Mouse (Mus musculus) CH12.LX (cell line): ENCODE measurements around the gene Hsdl1. TPM values are rescaled to one million over a fixed set of nuclear protein-coding genes. Genes with fewer than 3 reads are reported as not detected.

ENCODE experiments used
- DNase-seq: peaks from one replicate; pipeline ENCODE4 v3.0.0-alpha.2; 2013; ENCODE audit errors: extremely low read depth
- H3K27ac ChIP-seq: 2 replicates; pipeline ENCODE4 v1.5.1; 2012; ENCODE audit warnings: low read depth, mild to moderate bottlenecking, control low read depth, moderate library complexity; ENCODE audit not compliant: insufficient read depth
- H3K27me3 ChIP-seq: replicated peaks from 2 replicates; pipeline ENCODE3; 2012; ENCODE audit warnings: inconsistent platforms
- H3K36me3 ChIP-seq, 2 experiments: replicated peaks in 1 of 2; 2 replicates each; pipeline versions ENCODE3 to v1.6.1; 2012; ENCODE audit warnings: inconsistent platforms in 1 of 2, low read length in 1 of 2, mild to moderate bottlenecking in 1 of 2, mixed read lengths in 1 of 2, moderate library complexity in 1 of 2; ENCODE audit not compliant: control insufficient read depth in 1 of 2, insufficient read depth in 1 of 2
- H3K4me1 ChIP-seq, 2 experiments: 2 replicates each; pipeline ENCODE4 v1.6.1; 2012; ENCODE audit warnings: inconsistent platforms in 1 of 2, moderate library complexity in 1 of 2; ENCODE audit not compliant: insufficient read depth in 2 of 2, control insufficient read depth in 1 of 2
- H3K4me2 ChIP-seq: 2 replicates; pipeline ENCODE4 v1.6.1; 2012; ENCODE audit warnings: low read depth, mild to moderate bottlenecking, control low read depth; ENCODE audit not compliant: poor library complexity, insufficient read depth, severe bottlenecking
- H3K4me3 ChIP-seq, 3 experiments: fragments of 150-350 bp in 1 of 3; sonication (generic) in 1 of 3; replicated peaks in 1 of 3; 2 replicates each; pipeline versions ENCODE3 to v1.5.1; 2011 to 2012; ENCODE audit warnings: low read depth in 2 of 3, low read length in 2 of 3, mild to moderate bottlenecking in 2 of 3, moderate library complexity in 2 of 3, control low read depth in 1 of 3, improper control_type of control experiment in 1 of 3, inconsistent platforms in 1 of 3, mixed read lengths in 1 of 3; ENCODE audit not compliant: poor library complexity in 1 of 3
- H3K79me2 ChIP-seq: replicated peaks from 2 replicates; pipeline ENCODE4 v1.6.1; 2012; ENCODE audit warnings: mild to moderate bottlenecking, moderate library complexity; ENCODE audit not compliant: control insufficient read depth, poor library complexity, insufficient read depth, severe bottlenecking; ENCODE audit errors: extremely low read depth
- H3K9ac ChIP-seq: 2 replicates; pipeline ENCODE4 v1.6.1; 2012; ENCODE audit warnings: low read depth, mild to moderate bottlenecking, control low read depth, moderate library complexity; ENCODE audit not compliant: insufficient read depth
- H3K9me3 ChIP-seq: replicated peaks from 2 replicates; pipeline ENCODE3; 2012; ENCODE audit warnings: low read length, inconsistent platforms, mixed read lengths
- CHD1 ChIP-seq: IDR thresholded peaks from 2 replicates; pipeline ENCODE4 v1.6.1; 2012; ENCODE audit warnings: low read depth, low read length, improper control_type of control experiment, inconsistent platforms
- ELF1 ChIP-seq: IDR thresholded peaks from 2 replicates; pipeline ENCODE4 v1.6.1; 2014; ENCODE audit warnings: low read depth, mild to moderate bottlenecking, inconsistent platforms, low read length, improper control_type of control experiment
- EP300 ChIP-seq: IDR thresholded peaks from 2 replicates; pipeline ENCODE4 v1.6.1; 2011; ENCODE audit warnings: low read length, improper control_type of control experiment
- IRF4 ChIP-seq: IDR thresholded peaks from 2 replicates; pipeline ENCODE4 v1.6.1; 2014; ENCODE audit warnings: low read depth, mild to moderate bottlenecking, inconsistent platforms, low read length, improper control_type of control experiment
- MAX ChIP-seq: IDR thresholded peaks from 2 replicates; pipeline ENCODE4 v1.6.1; 2011; ENCODE audit warnings: low read length, improper control_type of control experiment
- MAZ ChIP-seq: IDR thresholded peaks from 2 replicates; pipeline ENCODE4 v1.6.1; 2012; ENCODE audit warnings: low read depth, mild to moderate bottlenecking, inconsistent platforms, low read length, improper control_type of control experiment, moderate library complexity
- MEF2A ChIP-seq: IDR thresholded peaks from 2 replicates; pipeline ENCODE4 v1.6.1; 2014; ENCODE audit warnings: low read depth, mild to moderate bottlenecking, inconsistent platforms, low read length, improper control_type of control experiment, borderline replicate concordance
- MXI1 ChIP-seq: IDR thresholded peaks from 2 replicates; pipeline ENCODE4 v1.6.1; 2011; ENCODE audit warnings: mild to moderate bottlenecking, low read depth, low read length, improper control_type of control experiment
- NELFE ChIP-seq: IDR thresholded peaks from 2 replicates; pipeline ENCODE4 v1.6.1; 2011; ENCODE audit warnings: low read depth, low read length, improper control_type of control experiment
- PAX5 ChIP-seq: IDR thresholded peaks from 2 replicates; pipeline ENCODE4 v1.6.1; 2012; ENCODE audit warnings: low read length, inconsistent platforms, mixed read lengths
- POLR2A ChIP-seq: IDR thresholded peaks from 2 replicates; pipeline ENCODE4 v1.6.1; 2011; ENCODE audit warnings: low read depth, mild to moderate bottlenecking, improper control_type of control experiment, low read length
- RAD21 ChIP-seq: IDR thresholded peaks from 2 replicates; pipeline ENCODE4 v1.6.1; 2011; ENCODE audit warnings: low read depth, mild to moderate bottlenecking, low read length, improper control_type of control experiment, moderate library complexity
- SMC3 ChIP-seq: IDR thresholded peaks from 2 replicates; pipeline ENCODE4 v1.6.1; 2011; ENCODE audit warnings: low read depth, low read length, improper control_type of control experiment
- UBTF ChIP-seq: IDR thresholded peaks from 2 replicates; pipeline ENCODE4 v1.6.1; 2012; ENCODE audit warnings: low read depth, mild to moderate bottlenecking, inconsistent platforms, low read length, improper control_type of control experiment, moderate library complexity
- USF2 ChIP-seq: conservative IDR thresholded peaks from 2 replicates; pipeline ENCODE4 v1.6.1; 2011; ENCODE audit warnings: low read depth, low read length, improper control_type of control experiment
- ZKSCAN1 ChIP-seq: IDR thresholded peaks from 2 replicates; pipeline ENCODE4 v1.6.1; 2012; ENCODE audit warnings: low read depth, inconsistent platforms, low read length, improper control_type of control experiment, borderline replicate concordance
- ZMIZ1 ChIP-seq: IDR thresholded peaks from 2 replicates; pipeline ENCODE4 v1.6.1; 2012; ENCODE audit warnings: low read depth, mild to moderate bottlenecking, inconsistent platforms, low read length, improper control_type of control experiment
- ZNF384 ChIP-seq: IDR thresholded peaks from 2 replicates; pipeline ENCODE4 v1.6.1; 2012; ENCODE audit warnings: low read depth, low read length, improper control_type of control experiment, inconsistent platforms
- dilution Hi-C: fragments of 300-500 bp; cut with MboI; formaldehyde crosslinking; loops from 2 replicates; pipeline ENCODE4 v1.14.3; 2020; ENCODE audit warnings: low sequenced_read_pairs; ENCODE audit not compliant: extremely low pct_unique_long_range_greater_than_20kb, extremely low pct_ligation_motif_present
- in situ Hi-C: fragments of 300-500 bp; cut with MboI; formaldehyde crosslinking; loops from 3 replicates; pipeline ENCODE4 v1.14.3; 2019; ENCODE audit warnings: low sequenced_read_pairs, low pct_ligation_motif_present, low pct_unique_long_range_greater_than_20kb, mixed read lengths
- polyA plus RNA-seq: library from polyadenylated mRNA; unstranded; fragments of >175 nt; gene quantifications from 2 replicates; pipeline ENCODE4 v1.2.1, GENCODE M21; 2012; ENCODE audit warnings: low read depth; ENCODE audit not compliant: insufficient read length
- total RNA-seq, 2 experiments: library from RNA; depleted of rRNA; stranded (reverse); fragments of 300-350 nt in 1 of 2; fragments of >200 nt in 1 of 2; gene quantifications; 2 replicates each; pipeline ENCODE4 v1.2.3; 2012 to 2014

Hsdl1 gene
- total and polyA plus RNA-seq, 3 experiments = 5.7 to 13.6 (median 8.2) TPM

DNA sequence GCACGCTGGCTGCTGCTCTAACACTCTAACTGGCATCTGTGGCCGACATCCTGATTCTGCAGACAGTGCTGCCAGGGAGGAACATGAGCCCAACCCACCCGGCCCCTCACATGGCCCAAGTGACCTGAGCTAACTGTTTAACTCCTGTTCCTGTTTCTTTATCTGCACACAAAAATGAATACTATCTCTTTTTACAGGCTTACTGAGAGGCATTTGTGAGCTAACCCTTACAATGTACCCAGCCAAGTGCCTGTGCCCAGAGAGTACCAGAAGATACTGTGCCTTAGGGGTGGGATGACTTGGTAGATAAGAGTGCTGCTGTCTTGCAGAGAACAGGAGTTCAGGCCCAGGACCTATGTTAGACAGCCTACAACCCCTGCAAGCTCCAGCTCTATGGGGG, 60.0 kb downstream of the Hsdl1 start:
- DNase-seq = no peak
- TF ChIP-seq PAX5 = no peak
- Histone ChIP-seq H3K27me3 (no peaks in the 10 kb centered on the region), H3K79me2 (no peaks in the 10 kb centered on the region), H3K4me2 (no peak overlapping the region), H3K27ac (no peak overlapping the region), H3K9ac (no peak overlapping the region), H3K4me3 (no peak overlapping the region), H3K36me3 (peaks cover 90 to 98% of the 10 kb centered on the region in 2 experiments), H3K9me3 (no peaks in the 10 kb centered on the region), H3K4me1 (peaks cover 0 to 12% of the 10 kb centered on the region in 2 experiments; a peak in 2 of 4 replicates)
- dilution Hi-C loops (no loop called here), in situ Hi-C loops (no loop called here)

DNA sequence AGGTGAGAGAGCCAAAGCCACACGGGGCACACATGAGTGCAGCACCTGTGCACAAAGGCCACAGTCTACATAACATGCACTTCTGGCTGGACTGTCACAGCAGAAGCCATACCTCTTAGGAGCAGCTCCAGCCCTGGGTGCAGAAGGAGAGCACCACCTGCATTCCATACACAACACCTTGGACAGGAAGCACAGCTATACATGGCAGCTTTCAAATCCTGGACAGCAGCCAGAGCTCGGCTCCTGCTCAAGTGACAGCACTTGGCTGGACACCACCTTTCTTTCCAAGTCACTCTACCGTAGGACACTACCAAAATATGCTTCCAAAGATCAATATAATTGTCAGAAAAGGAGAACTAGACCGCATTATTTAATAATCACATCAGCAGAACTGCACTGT, 61.6 kb downstream of the Hsdl1 start:
- dilution Hi-C loops = no loop called here
- no peaks in the 10 kb centered on the region for H3K27me3 ChIP-seq
- peaks cover 89 to 98% of the 10 kb centered on the region in 2 experiments for H3K36me3 ChIP-seq
- in situ Hi-C loops = no loop called here
- H3K79me2 ChIP-seq = no peaks in the 10 kb centered on the region
- H3K27ac ChIP-seq = no peak overlapping the region
- no peaks in the 10 kb centered on the region for H3K9me3 ChIP-seq
- H3K4me2 ChIP-seq = no peak overlapping the region
- TF ChIP-seq USF2 (no peak), MXI1 (no peak), ZNF384 (no peak), MEF2A (no peak), ELF1 (no peak), ZKSCAN1 (no peak), UBTF (no peak), RAD21 (no peak), POLR2A (no peak), SMC3 (no peak), MAX (no peak), IRF4 (no peak), CHD1 (no peak), MAZ (no peak), ZMIZ1 (no peak), EP300 (no peak), NELFE (no peak)
- TF ChIP-seq, all 38 proteins: peak for 0
- DNase-seq = no peak
- Histone ChIP-seq H3K4me1 (peaks cover 0 to 12% of the 10 kb centered on the region in 2 experiments; a peak in 2 of 4 replicates), H3K4me3 (no peak overlapping the region), H3K9ac (no peak overlapping the region)

Other genes starting within 250 kb of the Hsdl1 start
- gene Hsbp1, start 230.7 kb downstream of the Hsdl1 start, total RNA-seq (2012; rRNA removed) = 55.8 and 61.7 TPM in 2 replicates
- 53.8 and 59.0 TPM in 2 replicates for gene Hsbp1, start 230.7 kb downstream of the Hsdl1 start, total RNA-seq (2014; rRNA removed)
- 66.9 and 89.0 TPM in 2 replicates for gene Hsbp1, start 230.7 kb downstream of the Hsdl1 start, polyA plus RNA-seq
- gene Mlycd, start 180.3 kb downstream of the Hsdl1 start, total RNA-seq (2012; rRNA removed) = 8.7 and 12.3 TPM in 2 replicates
- gene Mlycd, start 180.3 kb downstream of the Hsdl1 start, total RNA-seq (2014; rRNA removed) = 4.5 and 5.1 TPM in 2 replicates
- 4.2 and 4.4 TPM in 2 replicates for gene Mlycd, start 180.3 kb downstream of the Hsdl1 start, polyA plus RNA-seq
- 0.46 and 0.47 TPM in 2 replicates for gene Osgin1, start 141.1 kb downstream of the Hsdl1 start, total RNA-seq (2012; rRNA removed)
- gene Osgin1, start 141.1 kb downstream of the Hsdl1 start, total RNA-seq (2014; rRNA removed) = 0.12 and 0.15 TPM in 2 replicates
- 2.9 and 3.0 TPM in 2 replicates for gene Osgin1, start 141.1 kb downstream of the Hsdl1 start, polyA plus RNA-seq
- gene Necab2, start 128.5 kb downstream of the Hsdl1 start, total RNA-seq (2012; rRNA removed) = not detected in 2 replicates
- gene Necab2, start 128.5 kb downstream of the Hsdl1 start, total RNA-seq (2014; rRNA removed) = not detected in 2 replicates
- not detected in 2 replicates for gene Necab2, start 128.5 kb downstream of the Hsdl1 start, polyA plus RNA-seq
- gene Slc38a8, start 73.5 kb downstream of the Hsdl1 start, total RNA-seq (2012; rRNA removed) = 0.08 TPM in 1 of 2 replicates, not detected in the other
- 0.08 TPM in 1 of 2 replicates, not detected in the other for gene Slc38a8, start 73.5 kb downstream of the Hsdl1 start, total RNA-seq (2014; rRNA removed)
- 0.12 TPM in 1 of 2 replicates, not detected in the other for gene Slc38a8, start 73.5 kb downstream of the Hsdl1 start, polyA plus RNA-seq
- gene Mbtps1, start 16.4 kb downstream of the Hsdl1 start, total RNA-seq (2012; rRNA removed) = 32.6 and 33.8 TPM in 2 replicates
- 27.8 and 40.7 TPM in 2 replicates for gene Mbtps1, start 16.4 kb downstream of the Hsdl1 start, total RNA-seq (2014; rRNA removed)
- 38.3 and 41.1 TPM in 2 replicates for gene Mbtps1, start 16.4 kb downstream of the Hsdl1 start, polyA plus RNA-seq
- gene Dnaaf1, start 52 bp upstream of the Hsdl1 start, total RNA-seq (2012; rRNA removed) = 0.25 TPM in 2 replicates
- gene Dnaaf1, start 52 bp upstream of the Hsdl1 start, total RNA-seq (2014; rRNA removed) = not detected in 2 replicates
- gene Dnaaf1, start 52 bp upstream of the Hsdl1 start, polyA plus RNA-seq = not detected in 2 replicates
- gene Taf1c, start 30.0 kb upstream of the Hsdl1 start, total RNA-seq (2012; rRNA removed) = 12.1 and 14.6 TPM in 2 replicates
- 8.7 and 11.0 TPM in 2 replicates for gene Taf1c, start 30.0 kb upstream of the Hsdl1 start, total RNA-seq (2014; rRNA removed)
- gene Taf1c, start 30.0 kb upstream of the Hsdl1 start, polyA plus RNA-seq = 14.9 and 15.5 TPM in 2 replicates
- not detected in 2 replicates for gene Adad2, start 37.6 kb upstream of the Hsdl1 start, total RNA-seq (2012; rRNA removed)
- not detected in 2 replicates for gene Adad2, start 37.6 kb upstream of the Hsdl1 start, total RNA-seq (2014; rRNA removed)
- gene Adad2, start 37.6 kb upstream of the Hsdl1 start, polyA plus RNA-seq = not detected in 2 replicates
- gene Kcng4, start 60.5 kb upstream of the Hsdl1 start, total RNA-seq (2012; rRNA removed) = not detected in 2 replicates
- not detected in 2 replicates for gene Kcng4, start 60.5 kb upstream of the Hsdl1 start, total RNA-seq (2014; rRNA removed)
- not detected in 2 replicates for gene Kcng4, start 60.5 kb upstream of the Hsdl1 start, polyA plus RNA-seq
- gene Wfdc1, start 91.2 kb upstream of the Hsdl1 start, total RNA-seq (2012; rRNA removed) = not detected in 2 replicates
- gene Wfdc1, start 91.2 kb upstream of the Hsdl1 start, total RNA-seq (2014; rRNA removed) = not detected in 2 replicates
- not detected in 2 replicates for gene Wfdc1, start 91.2 kb upstream of the Hsdl1 start, polyA plus RNA-seq
- not detected in 2 replicates for gene Atp2c2, start 124.8 kb upstream of the Hsdl1 start, total RNA-seq (2012; rRNA removed)
- gene Atp2c2, start 124.8 kb upstream of the Hsdl1 start, total RNA-seq (2014; rRNA removed) = not detected in 2 replicates
- gene Atp2c2, start 124.8 kb upstream of the Hsdl1 start, polyA plus RNA-seq = not detected in 2 replicates
- gene Tldc1, start 203.2 kb upstream of the Hsdl1 start, total RNA-seq (2012; rRNA removed) = 7.8 and 10.4 TPM in 2 replicates
- gene Tldc1, start 203.2 kb upstream of the Hsdl1 start, total RNA-seq (2014; rRNA removed) = 5.8 and 7.7 TPM in 2 replicates
- gene Tldc1, start 203.2 kb upstream of the Hsdl1 start, polyA plus RNA-seq = 3.8 and 8.1 TPM in 2 replicates